Mouse (Mus musculus) lung, embryonic 14.5 days (tissue): ENCODE measurements at regions not wholly inside any gene's neighbourhood (a gene's known extent, or its start where the extent isn't known, plus 50 kb on each side); places are given as distances from the start of the nearest gene placed in this dataset.

Experiments used
- ATAC-seq: fragments of 200-750 bp; cut with Nextera tagmentation; 2 replicates; pipeline ENCODE4 v1.8.0; 2017; ENCODE audit warnings: mild to moderate bottlenecking, moderate TSS enrichment, moderate library complexity; ENCODE audit not compliant: insufficient read depth
- DNase-seq: peaks from one replicate; pipeline ENCODE4 v3.0.0-alpha.2; 2015
- H3K27ac ChIP-seq: fragments of 300-500 bp; sonication (generic); 2 replicates; pipeline ENCODE4 v1.5.1; 2014; ENCODE audit warnings: low read depth, mild to moderate bottlenecking, moderate library complexity
- H3K27me3 ChIP-seq: fragments of 300-500 bp; sonication (generic); 2 replicates; pipeline ENCODE4 v1.6.1; 2014; ENCODE audit warnings: low read length, control low read depth; ENCODE audit not compliant: insufficient read depth
- H3K36me3 ChIP-seq: fragments of 300-500 bp; sonication (generic); 2 replicates; pipeline ENCODE4 v1.6.1; 2014; ENCODE audit warnings: control low read depth; ENCODE audit not compliant: insufficient read depth
- H3K4me1 ChIP-seq: fragments of 300-500 bp; sonication (generic); 2 replicates; pipeline ENCODE4 v1.6.1; 2014; ENCODE audit warnings: antibody characterized with exemption, control low read depth; ENCODE audit not compliant: insufficient read depth
- H3K4me2 ChIP-seq: fragments of 300-500 bp; sonication (generic); 2 replicates; pipeline ENCODE4 v1.6.1; 2014; ENCODE audit warnings: mild to moderate bottlenecking
- H3K4me3 ChIP-seq: fragments of 300-500 bp; sonication (generic); 2 replicates; pipeline ENCODE4 v1.5.1; 2014; ENCODE audit warnings: low read depth, low read length
- H3K9ac ChIP-seq: fragments of 300-500 bp; sonication (generic); 2 replicates; pipeline ENCODE4 v1.6.1; 2014
- H3K9me3 ChIP-seq: fragments of 300-500 bp; sonication (generic); 2 replicates; pipeline ENCODE4 v1.6.1; 2016; ENCODE audit warnings: low read depth, low read length, control low read depth
- CTCF ChIP-seq: IDR thresholded peaks from 2 replicates; pipeline ENCODE4 v1.5.1; 2016; ENCODE audit warnings: antibody characterized with exemption, low read depth
- WGBS: fragments of 180-500 bp; shearing (Covaris S2); extraction: QIAGEN DNeasy Blood & Tissue Kit; methylation state at CpG from one replicate; pipeline ENCODE4 v1.1.7; 2014; 5-methylcytosine and 5-hydroxymethylcytosine counted together

GRCm38 (mm10) chr10:118984580-118984979 lies 114.6 kb upstream of the Dyrk2 start:
- H3K4me3 ChIP-seq = no peak overlapping the region
- 73% methylated on average over 5 of the region's 5 CpGs for WGBS
- H3K27ac ChIP-seq = no peak overlapping the region
- TF ChIP-seq CTCF = no peak
- H3K9me3 ChIP-seq = no peaks in the 10 kb centered on the region
- no peak for ATAC-seq
- no peaks in the 10 kb centered on the region for H3K27me3 ChIP-seq
- DNase-seq = peak; percentile 10
- H3K36me3 ChIP-seq = no peaks in the 10 kb centered on the region
- H3K4me1 ChIP-seq = no peaks in the 10 kb centered on the region
- H3K9ac ChIP-seq = no peak overlapping the region
- H3K4me2 ChIP-seq = no peak overlapping the region

GRCm38 (mm10) chr10:118981446-118981845 lies 111.4 kb upstream of the Dyrk2 start:
- no peak overlapping the region for H3K4me2 ChIP-seq
- DNase-seq (no peak), ATAC-seq (no peak)
- no peaks in the 10 kb centered on the region for H3K36me3 ChIP-seq
- H3K9ac ChIP-seq = no peak overlapping the region
- H3K27ac ChIP-seq = no peak overlapping the region
- no peaks in the 10 kb centered on the region for H3K9me3 ChIP-seq
- no peak overlapping the region for H3K4me3 ChIP-seq
- no peak for TF ChIP-seq CTCF
- H3K27me3 ChIP-seq = no peaks in the 10 kb centered on the region
- H3K4me1 ChIP-seq = no peaks in the 10 kb centered on the region
- 74% methylated on average over 5 of the region's 5 CpGs for WGBS

GRCm38 (mm10) chr10:118979339-118979738 lies 109.3 kb upstream of the Dyrk2 start:
- DNase-seq = peak; percentile 75
- peak; percentile 74; the same call in 1 of the 2 replicates for ATAC-seq
- Histone ChIP-seq H3K36me3 (no peaks in the 10 kb centered on the region), H3K27me3 (no peaks in the 10 kb centered on the region), H3K4me1 (no peaks in the 10 kb centered on the region), H3K4me3 (no peak overlapping the region), H3K27ac (no peak overlapping the region), H3K4me2 (no peak overlapping the region), H3K9me3 (no peaks in the 10 kb centered on the region), H3K9ac (no peak overlapping the region)
- WGBS = 37% methylated on average over 13 of the region's 13 CpGs
- TF ChIP-seq CTCF = peak; percentile 55

- no peak overlapping the region for H3K9ac ChIP-seq
- ATAC-seq = no peak
- WGBS = 77% methylated on average over 10 of the region's 10 CpGs
Observed at GRCm38 (mm10) chr10:118978181-118978743, 108.3 kb upstream of the Dyrk2 start.

GRCm38 (mm10) chr10:118976447-118976846 lies 106.4 kb upstream of the Dyrk2 start:
- Histone ChIP-seq H3K9me3 (no peaks in the 10 kb centered on the region), H3K4me3 (no peak overlapping the region), H3K4me1 (no peaks in the 10 kb centered on the region), H3K27me3 (no peaks in the 10 kb centered on the region), H3K9ac (no peak overlapping the region), H3K4me2 (no peak overlapping the region), H3K36me3 (no peaks in the 10 kb centered on the region), H3K27ac (no peak overlapping the region)
- DNase-seq (no peak), ATAC-seq (no peak)
- 86% methylated on average over 10 of the region's 10 CpGs for WGBS
- TF ChIP-seq CTCF = no peak

More at GRCm38 (mm10) chr10:118978181-118978743, 108.3 kb upstream of the Dyrk2 start:
- Histone ChIP-seq H3K4me2 (no peak overlapping the region), H3K36me3 (no peaks in the 10 kb centered on the region), H3K4me1 (no peaks in the 10 kb centered on the region), H3K27ac (no peak overlapping the region), H3K4me3 (no peak overlapping the region), H3K27me3 (no peaks in the 10 kb centered on the region), H3K9me3 (no peaks in the 10 kb centered on the region)
- no peak for TF ChIP-seq CTCF
- DNase-seq = no peak

GRCm38 (mm10) chr10:118975772-118976171 lies 105.8 kb upstream of the Dyrk2 start:
- 90% methylated on average over 2 of the region's 2 CpGs for WGBS
- no peak for ATAC-seq

GRCm38 (mm10) chr10:118973324-118973723 lies 103.3 kb upstream of the Dyrk2 start:
- no peak overlapping the region for H3K4me3 ChIP-seq
- no peak overlapping the region for H3K4me2 ChIP-seq
- H3K36me3 ChIP-seq = no peaks in the 10 kb centered on the region
- no peak overlapping the region for H3K9ac ChIP-seq
- DNase-seq (no peak), ATAC-seq (no peak)
- H3K27ac ChIP-seq = no peak overlapping the region
- TF ChIP-seq CTCF = no peak
- H3K27me3 ChIP-seq = no peaks in the 10 kb centered on the region
- H3K4me1 ChIP-seq = no peaks in the 10 kb centered on the region
- H3K9me3 ChIP-seq = no peaks in the 10 kb centered on the region
- WGBS = 56% methylated on average over 4 of the region's 4 CpGs

More at GRCm38 (mm10) chr10:118975772-118976171, 105.8 kb upstream of the Dyrk2 start:
- Histone ChIP-seq H3K9ac (no peak overlapping the region), H3K36me3 (no peaks in the 10 kb centered on the region), H3K4me3 (no peak overlapping the region), H3K27ac (no peak overlapping the region), H3K4me1 (no peaks in the 10 kb centered on the region), H3K27me3 (no peaks in the 10 kb centered on the region), H3K4me2 (no peak overlapping the region), H3K9me3 (no peaks in the 10 kb centered on the region)
- no peak for TF ChIP-seq CTCF
- no peak for DNase-seq
